Comparison of ENCODE assay signal across 24 mouse cellular contexts in the genomic region with DNA sequence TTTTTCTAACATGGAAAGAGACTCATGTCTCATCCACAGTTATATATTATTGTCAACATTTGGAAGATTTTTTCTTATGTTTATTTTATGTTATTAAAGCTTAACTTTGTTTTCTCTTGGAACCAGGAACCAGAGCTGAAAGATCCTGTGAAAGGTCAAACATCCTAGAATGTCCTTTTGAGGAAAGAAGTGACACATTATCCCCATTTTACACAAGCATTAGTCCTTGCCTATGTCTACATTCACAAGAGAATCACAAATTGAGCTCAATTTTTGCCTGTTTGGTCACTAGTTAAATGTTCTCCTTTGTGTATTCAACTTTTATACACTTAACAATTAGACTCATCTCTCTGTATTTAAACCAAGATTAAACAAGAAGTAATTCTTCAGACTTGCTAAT.
"Had no signal": no experiment of that assay in that cellular context is flagged by ENCODE, and none has a peak within 500 bp of the region (broad histone marks: within the 10 kb centered on the region; RNA-seq: fewer than 3 reads in every experiment).

No protein-coding gene starts in this region.

- H3K4me1 ChIP-seq: heart, embryonic 10.5 days; heart, embryonic 12.5 days; hindbrain, embryonic 12.5 days; hindbrain, embryonic 15.5 days; intestine, embryonic 15.5 days; limb, embryonic 10.5 days; limb, embryonic 12.5 days; liver, embryonic 13.5 days had no signal

- H3K4me2 ChIP-seq: heart, embryonic 12.5 days; hindbrain, embryonic 12.5 days; hindbrain, embryonic 15.5 days; intestine, embryonic 15.5 days; limb, embryonic 12.5 days; liver, embryonic 11.5 days; liver, embryonic 13.5 days had no signal

- H3K36me3 ChIP-seq: heart, embryonic 10.5 days; heart, embryonic 12.5 days; hindbrain, embryonic 12.5 days; hindbrain, embryonic 15.5 days; intestine, embryonic 15.5 days; limb, embryonic 10.5 days; limb, embryonic 12.5 days; liver, embryonic 13.5 days had no signal

- ATAC-seq: inflammation-experienced regulatory T-cells, adult 6 months; intestine, embryonic 15.5 days; intestine, postnatal 0 days had no signal

- DNase-seq: gastrocnemius, adult 2 months; gastrocnemius, postnatal 10 days; gastrocnemius, postnatal 25 days; heart, postnatal 10 days; heart, postnatal 4 days; kidney, adult 18-20 months; kidney, adult 8-10 months; kidney, postnatal 10 days; kidney, postnatal 25 days; kidney, postnatal 4 days; liver; liver, embryonic 13.5 days had no signal

- H3K9me3 ChIP-seq: heart, embryonic 10.5 days; hindbrain, embryonic 12.5 days; hindbrain, embryonic 15.5 days; intestine, embryonic 15.5 days; limb, embryonic 10.5 days; limb, embryonic 12.5 days; liver, embryonic 13.5 days had no signal

- H3K27ac ChIP-seq: heart, embryonic 10.5 days; hindbrain, embryonic 12.5 days; hindbrain, embryonic 15.5 days; intestine, embryonic 15.5 days; layer of hippocampus, adult 2 months; left cerebral cortex, adult 2 months; limb, embryonic 10.5 days; limb, embryonic 12.5 days; liver, embryonic 13.5 days had no signal

- H3K4me3 ChIP-seq: gastrocnemius, adult 2 months; heart, embryonic 10.5 days; heart, embryonic 12.5 days; hindbrain, embryonic 12.5 days; hindbrain, embryonic 15.5 days; intestine, embryonic 15.5 days; layer of hippocampus, adult 2 months; left cerebral cortex, adult 2 months; limb, embryonic 10.5 days; limb, embryonic 12.5 days; liver, embryonic 13.5 days had no signal

- H3K9ac ChIP-seq: heart, embryonic 12.5 days; hindbrain, embryonic 12.5 days; hindbrain, embryonic 15.5 days; intestine, embryonic 15.5 days; limb, embryonic 12.5 days; liver, embryonic 13.5 days had no signal

- H3K27me3 ChIP-seq: heart, embryonic 12.5 days; hindbrain, embryonic 12.5 days; hindbrain, embryonic 15.5 days; intestine, embryonic 15.5 days; limb, embryonic 12.5 days; liver, embryonic 13.5 days had no signal
